Mouse (Mus musculus) cerebellum, adult 11 months (tissue): ENCODE results near the gene Zcchc14.
"Not testable (repeated sequence)": the region's sequence is repeated elsewhere in the genome, so short reads cannot be mapped to it uniquely, and the experiment has no call there.

ENCODE experiments used
- DNase-seq: peaks from one replicate; pipeline ENCODE4 v3.0.0; 2022

Zcchc14 gene

DNA sequence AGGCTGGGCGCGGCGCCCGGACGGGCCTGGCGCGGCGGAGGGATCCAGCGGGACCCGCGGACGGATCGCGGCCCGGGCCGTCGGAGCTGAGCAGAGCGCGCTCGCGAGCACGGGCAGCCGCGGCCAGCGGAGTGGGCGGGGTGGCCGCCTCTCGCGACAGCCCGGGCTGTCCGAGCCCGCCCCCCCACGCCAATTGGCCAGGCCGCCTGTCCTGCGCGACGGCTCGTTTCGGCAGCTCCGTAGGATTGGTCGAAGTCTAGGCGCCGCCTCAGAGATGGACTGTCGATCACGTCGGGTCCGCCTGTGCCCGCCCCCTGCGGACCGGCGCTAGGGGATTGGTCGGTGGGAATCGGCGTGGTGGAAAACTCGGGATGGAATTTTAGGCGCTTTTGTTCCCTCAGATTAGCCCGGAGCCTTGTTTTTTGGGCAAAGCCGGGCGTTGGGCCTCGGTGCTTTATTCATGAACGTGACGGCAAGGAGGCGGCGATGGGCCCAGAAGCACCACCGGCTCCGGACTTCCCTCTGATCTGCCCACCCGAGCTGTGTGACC, at the start of gene Zcchc14:
Gene Zcchc14, minus strand, starts transcription at position 128 of the 550 bp plus-strand sequence.
- peak; percentile 98 for DNase-seq

DNA sequence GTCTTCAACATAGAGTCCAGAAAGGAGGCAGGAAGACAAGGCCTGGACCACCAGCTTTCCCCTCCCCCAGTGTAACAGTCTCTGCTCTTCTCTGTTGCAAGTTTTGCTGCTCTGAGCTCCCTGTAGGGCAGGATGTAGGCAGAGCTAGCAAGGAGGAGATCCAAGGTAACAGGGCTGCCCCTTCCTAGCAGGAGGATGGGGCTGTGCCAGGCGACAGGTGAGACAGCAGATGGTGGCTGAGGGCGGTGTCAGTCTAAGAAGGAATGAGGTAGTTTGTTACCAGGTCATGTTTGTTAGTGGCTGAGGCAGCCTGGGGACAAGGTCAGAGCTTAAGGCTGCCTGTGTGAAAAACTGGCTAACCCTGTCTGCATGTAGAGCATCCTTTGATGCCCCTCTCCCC, 47.2 kb upstream of the Zcchc14 start:
- DNase-seq, result peak; percentile 95

- DNase-seq, result no peak
These were observed 46.0 kb upstream of the Zcchc14 start for GRCm38 (mm10) chr8:121698615-121699101.

GRCm38 (mm10) chr8:121697735-121698614, 45.3 kb upstream of the Zcchc14 start:
- peak; percentile 72 for DNase-seq

GRCm38 (mm10) chr8:121695585-121696184, 43.0 kb upstream of the Zcchc14 start:
- DNase-seq, result no peak

- peak; percentile 75 for DNase-seq
These were observed 41.8 kb upstream of the Zcchc14 start for GRCm38 (mm10) chr8:121694453-121694852.

DNA sequence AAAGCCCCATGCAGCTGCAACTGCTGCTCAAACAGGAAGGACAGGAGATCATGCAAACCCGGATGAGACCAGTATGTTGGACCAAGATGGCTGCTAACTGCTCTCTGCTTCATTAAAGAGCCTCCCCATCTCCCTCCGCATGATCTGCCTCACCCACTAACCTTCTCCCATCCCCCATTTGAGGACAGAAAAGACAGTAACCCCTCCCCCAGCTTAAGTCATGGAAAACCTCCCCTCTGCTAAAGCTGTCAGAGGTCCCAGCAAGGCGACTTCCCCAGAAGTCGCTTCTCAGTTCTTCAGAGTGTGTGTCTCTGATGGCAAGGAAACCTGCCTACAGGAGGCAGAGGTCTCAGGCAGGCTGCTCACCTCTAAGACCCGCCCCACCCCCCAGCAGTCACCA, 35.8 kb upstream of the Zcchc14 start:
- DNase-seq, result no peak

DNA sequence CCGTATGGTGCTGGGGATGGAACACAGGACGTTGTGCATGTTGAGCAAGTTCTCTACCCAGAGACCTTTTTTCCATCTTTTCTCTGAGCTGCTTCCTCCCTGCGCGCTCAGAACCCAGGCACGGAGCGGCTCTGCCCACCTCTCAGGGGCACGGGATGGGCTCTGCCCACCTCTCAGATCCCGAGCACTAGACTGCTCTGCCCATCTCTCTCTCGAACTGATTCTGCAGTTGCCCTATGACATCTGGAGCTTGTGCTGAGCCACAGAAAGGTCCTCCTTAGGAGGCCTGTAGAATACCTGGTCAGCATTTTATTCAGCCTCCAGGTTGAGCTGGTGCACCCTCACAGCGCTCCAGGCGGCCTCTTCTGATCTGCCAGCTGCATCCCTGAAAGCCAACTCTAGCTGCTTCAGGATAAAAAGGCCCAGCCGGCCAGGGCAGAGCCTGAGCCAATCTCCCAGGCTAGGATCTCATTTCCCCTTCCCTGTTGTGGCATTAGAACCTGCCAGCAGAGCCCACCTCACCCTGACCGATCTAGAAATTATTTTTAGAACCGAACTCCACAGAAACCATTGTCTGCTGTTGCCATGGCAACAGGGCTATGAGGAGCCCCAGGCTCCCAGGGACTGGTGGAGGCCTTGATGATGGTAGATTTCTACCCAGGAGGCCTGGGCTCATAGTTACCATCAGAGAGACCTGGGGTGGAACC, 34.9 kb upstream of the Zcchc14 start:
- no peak for DNase-seq

GRCm38 (mm10) chr8:121685419-121685818, 32.7 kb upstream of the Zcchc14 start:
- peak; percentile 66 for DNase-seq

DNA sequence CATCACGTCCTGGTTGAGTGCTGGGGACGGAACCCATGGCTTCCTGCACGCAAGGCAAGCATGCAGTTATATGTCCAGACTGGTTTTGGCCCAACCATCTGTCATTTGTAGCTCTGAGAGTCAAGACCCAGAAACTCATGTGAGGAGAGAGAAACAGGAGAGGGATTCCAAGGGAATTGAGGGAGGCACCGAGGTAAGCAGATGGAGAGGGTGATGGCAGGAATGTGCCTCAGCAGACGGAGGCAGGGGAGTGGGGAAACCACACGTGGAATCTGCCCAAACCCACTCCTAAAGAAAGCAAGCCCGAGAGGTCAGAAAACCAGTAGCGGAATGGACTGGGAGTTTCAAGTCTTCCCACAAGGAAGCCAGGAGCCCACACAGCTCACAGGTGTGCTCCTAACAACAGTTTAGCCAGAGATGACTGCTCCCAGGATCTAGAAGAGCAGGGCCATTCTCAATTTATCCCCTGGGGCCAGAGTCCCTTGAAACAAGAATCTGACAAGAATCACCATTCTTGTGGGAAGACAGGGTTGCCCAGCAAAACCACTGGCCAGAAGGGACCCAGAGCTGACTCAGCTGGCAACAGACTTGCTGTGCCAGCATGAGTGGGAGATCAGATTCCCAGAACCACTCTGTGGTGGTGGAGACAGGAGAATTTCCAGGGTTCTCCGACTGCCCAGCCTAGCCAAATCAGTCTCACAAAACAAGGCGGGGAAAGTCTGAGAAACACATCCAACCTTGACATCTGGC, 30.6 kb upstream of the Zcchc14 start:
- no peak for DNase-seq

GRCm38 (mm10) chr8:121681457-121681856, 28.8 kb upstream of the Zcchc14 start:
- DNase-seq, result peak; percentile 49

- peak; percentile 57 for DNase-seq
These were observed 28.2 kb upstream of the Zcchc14 start for GRCm38 (mm10) chr8:121680896-121681295.

- DNase-seq, result no peak
These were observed 26.0 kb upstream of the Zcchc14 start for GRCm38 (mm10) chr8:121678696-121679095.

DNA sequence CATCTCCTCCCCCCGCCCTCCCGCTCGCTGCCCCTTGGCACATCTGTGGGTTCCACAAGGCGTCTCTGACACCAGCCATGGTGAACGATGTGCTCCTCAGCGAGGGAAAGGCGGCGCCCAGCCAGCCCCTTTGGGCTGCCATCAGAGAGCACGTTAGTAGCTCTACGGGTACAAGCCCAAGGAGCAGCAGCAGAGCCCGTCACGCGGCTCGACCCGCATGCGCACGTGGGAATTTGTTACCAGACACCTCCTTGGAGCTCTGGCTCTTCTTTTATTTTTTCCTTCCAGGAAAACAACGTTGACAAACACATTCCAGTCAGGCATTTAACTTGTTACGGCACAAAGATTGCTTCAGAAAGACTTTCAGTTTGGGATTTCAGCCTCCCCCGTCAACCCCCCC, 23.0 kb upstream of the Zcchc14 start:
- DNase-seq, result no peak

GRCm38 (mm10) chr8:121675161-121675560, 22.5 kb upstream of the Zcchc14 start:
- no peak for DNase-seq

DNA sequence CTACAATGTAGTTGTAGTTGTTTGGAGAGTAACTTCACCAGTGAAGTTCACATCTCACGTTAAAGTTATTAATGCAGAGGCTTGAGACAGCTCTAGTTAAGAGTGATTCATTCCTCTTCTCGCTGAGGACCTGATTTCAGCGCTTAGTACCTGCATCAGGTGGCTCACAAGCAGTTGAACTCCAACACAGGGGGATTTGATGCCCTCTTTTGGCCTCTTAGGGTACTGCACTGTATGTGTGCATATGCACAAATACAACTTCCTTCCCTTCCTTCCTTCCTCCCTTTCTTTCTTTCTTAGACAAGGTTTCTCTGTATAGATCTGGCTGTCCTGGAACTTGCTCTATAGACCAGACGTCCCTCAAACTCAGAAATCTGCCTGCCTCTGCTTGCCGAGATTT, 21.8 kb upstream of the Zcchc14 start:
- no peak for DNase-seq

- DNase-seq, result no peak
These were observed 21.2 kb upstream of the Zcchc14 start for GRCm38 (mm10) chr8:121673917-121674316.

DNA sequence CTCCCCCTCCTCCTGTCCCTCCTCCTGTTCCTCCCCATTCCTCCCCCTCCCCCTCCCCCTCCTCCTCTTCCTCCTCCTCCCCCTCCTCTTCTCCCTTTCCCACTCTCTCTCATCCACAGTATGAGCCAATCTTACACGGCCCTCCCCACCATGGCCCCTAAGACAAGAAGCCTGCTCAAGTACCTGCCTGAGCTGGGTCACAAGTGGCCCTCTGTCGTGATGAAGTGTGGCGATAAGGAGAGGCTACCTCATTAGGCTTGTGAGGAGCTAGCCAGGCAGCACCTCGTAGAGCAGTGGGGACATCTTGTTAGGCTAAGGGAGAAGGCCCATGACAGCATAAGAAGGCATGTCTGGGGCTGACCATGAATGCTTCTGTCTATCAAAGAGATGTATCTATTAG, 20.5 kb upstream of the Zcchc14 start:
- DNase-seq, result no peak

DNA sequence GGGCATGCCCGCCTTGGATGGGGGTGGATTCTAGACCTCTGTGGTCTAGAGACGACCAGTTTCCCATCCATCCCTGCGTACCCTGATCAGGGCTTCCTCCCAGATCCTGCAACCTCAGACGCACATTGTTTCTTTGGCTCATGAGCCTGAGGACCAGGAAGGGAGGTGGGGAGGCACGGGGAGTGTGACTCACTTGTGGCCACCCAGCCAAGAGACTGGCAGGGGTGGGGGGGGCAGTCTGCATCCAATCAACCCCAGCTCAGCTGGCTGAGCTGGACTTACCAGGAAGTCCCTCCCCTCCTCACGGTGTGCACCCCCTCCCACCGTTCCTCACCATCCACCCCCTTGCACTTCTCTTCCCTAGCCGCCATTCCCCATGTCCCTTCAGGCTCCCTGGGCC, 16.5 kb upstream of the Zcchc14 start:
- DNase-seq, result no peak

DNA sequence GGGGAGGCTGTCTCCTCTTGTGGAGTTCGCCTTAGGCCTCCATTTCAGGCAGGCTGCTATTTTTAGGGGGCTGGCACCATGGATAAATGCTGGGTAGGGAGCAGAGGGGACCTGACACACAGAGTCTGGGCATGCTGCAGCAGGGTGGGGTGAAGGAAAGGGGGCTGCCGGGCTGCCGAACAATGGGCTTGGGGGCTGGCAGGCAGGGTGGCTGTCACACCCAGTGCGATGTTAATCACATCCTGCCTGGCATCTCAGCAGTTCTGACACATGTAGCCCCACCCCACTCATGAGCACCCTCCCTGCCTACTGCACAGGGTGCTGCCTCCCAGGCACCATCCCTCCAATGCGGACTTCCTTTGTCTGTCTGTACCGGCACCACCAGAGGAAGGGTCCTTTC, 15.9 kb upstream of the Zcchc14 start:
- no peak for DNase-seq

DNA sequence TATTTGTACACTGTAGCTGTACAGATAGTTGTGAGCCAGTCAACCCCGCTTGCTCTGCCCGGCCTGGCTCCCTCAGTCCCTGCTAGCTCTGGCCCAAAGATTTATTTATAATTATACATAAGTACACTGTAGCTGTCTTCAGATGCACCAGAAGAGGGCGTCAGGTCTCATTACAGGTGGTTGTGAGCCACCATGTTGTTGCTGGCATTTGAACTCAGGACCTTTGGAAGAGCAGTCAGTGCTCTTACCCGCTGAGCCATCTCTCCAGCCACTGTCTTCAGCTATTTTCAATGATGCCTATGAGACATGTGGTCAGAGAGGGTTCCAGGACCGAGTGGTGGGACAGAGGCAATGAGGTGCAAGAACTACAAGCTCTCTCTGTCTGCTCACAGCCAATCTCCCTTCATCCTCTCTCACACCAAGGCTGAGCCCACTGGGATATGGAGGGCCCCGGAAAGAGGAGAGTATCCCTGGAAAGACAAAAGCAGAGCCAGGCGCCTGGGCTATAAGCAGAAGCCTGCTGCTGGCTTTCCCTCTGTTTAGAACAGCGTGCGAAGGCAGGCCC, 15.3 kb upstream of the Zcchc14 start:
- DNase-seq, result not testable (repeated sequence)

- no peak for DNase-seq
These were observed 12.6 kb upstream of the Zcchc14 start for GRCm38 (mm10) chr8:121665329-121665728.
